Mouse (Mus musculus) cerebellum, adult (tissue): Measurements from ENCODE around the gene Tmem165.

Experiments used
- ATAC-seq: cut with Nextera tagmentation; 2 replicates; pipeline ENCODE4 v1.9.2; 2017; ENCODE audit warnings: mild to moderate bottlenecking, moderate library complexity, mixed read lengths; ENCODE audit not compliant: insufficient number of reproducible peaks, low FRiP score, low TSS enrichment

Gene Tmem165

DNA sequence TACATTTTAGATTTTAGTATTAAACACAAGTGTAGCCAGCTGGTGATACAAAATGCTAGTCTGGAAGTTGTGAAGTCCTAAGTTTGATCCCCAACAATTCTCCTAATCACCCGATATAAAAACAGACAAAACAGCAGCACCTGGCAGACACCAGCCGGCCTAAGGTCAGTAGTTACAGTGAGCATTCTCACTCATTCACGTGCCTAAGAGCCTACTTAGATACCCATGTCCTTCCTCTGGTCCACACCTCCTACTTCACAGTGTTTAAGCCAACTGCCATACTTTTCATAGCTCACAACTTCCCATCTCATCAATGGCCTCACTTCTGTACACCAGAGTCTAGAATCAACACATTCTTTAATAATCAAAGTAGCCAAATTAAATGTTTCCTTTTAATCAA, 59.6 kb downstream of the Tmem165 start:
- ATAC-seq: no peak

DNA sequence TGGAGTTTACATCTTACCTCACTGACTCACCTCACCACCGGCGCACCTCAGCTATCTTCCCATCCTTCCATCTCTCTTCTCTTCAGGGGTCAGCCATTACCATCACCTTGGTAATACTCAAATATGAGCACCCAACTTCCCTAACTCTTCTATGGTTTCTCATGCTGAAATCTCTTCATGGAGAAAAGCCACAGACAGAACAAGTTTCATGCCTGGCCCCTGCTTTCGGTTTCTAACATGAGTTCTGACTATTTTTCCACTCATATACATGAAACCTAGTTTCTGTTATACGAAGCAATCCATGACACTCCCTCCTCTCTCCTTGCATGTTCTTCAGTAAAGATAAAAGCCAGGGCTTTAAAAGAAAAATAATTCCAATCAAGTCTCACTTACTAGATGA, 60.2 kb downstream of the Tmem165 start:
- ATAC-seq: no peak

GRCm38 (mm10) chr5:76244430-76244829, 60.8 kb downstream of the Tmem165 start:
- ATAC-seq: no peak

DNA sequence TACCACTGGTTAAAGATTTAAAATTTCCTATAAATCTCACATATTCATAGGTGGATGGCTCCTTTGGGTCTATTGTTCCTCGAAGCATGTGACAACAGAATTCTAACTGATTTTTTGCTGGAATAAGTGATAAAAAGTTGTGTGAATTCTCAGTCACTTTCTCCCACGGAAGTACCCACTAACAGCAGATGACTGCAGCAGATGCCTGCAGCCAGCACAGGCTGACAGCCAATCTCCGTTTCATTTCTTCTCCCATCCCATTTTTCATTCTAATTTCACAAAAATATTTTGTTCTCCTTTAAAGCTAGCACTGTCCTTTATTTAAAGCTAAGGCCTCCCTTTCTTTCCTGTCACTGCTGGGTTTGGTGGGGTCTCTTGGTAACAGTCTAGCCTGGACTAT, 61.7 kb downstream of the Tmem165 start:
- ATAC-seq: no peak

GRCm38 (mm10) chr5:76246539-76246938, 62.9 kb downstream of the Tmem165 start:
- no peak for ATAC-seq

- ATAC-seq: no peak
Observed at GRCm38 (mm10) chr5:76250948-76251347, 67.3 kb downstream of the Tmem165 start.
